Mouse (Mus musculus) Patski (cell line): ENCODE measurements around the gene Apaf1. TPM values are rescaled to one million over a fixed set of nuclear protein-coding genes. Genes with fewer than 3 reads are reported as not detected.
A peak's percentile ranks its signal among the peaks of the same experiment; 100 is the strongest.

Experiments
- ATAC-seq: fragments of 100-300 bp; one replicate; pipeline ENCODE4 v1.8.0; 2021
- CTCF ChIA-PET: fragments of 350-600 bp; sonication (Branson Sonifier 250); formaldehyde crosslinking; loops from one replicate; lab custom pipeline; 2022; ENCODE audit warnings: inconsistent platforms; lab: Charles Lee
- POLR2A ChIA-PET: fragments of 350-600 bp; sonication (Branson Sonifier 250); formaldehyde crosslinking; loops from one replicate; lab custom pipeline; 2022; ENCODE audit warnings: antibody characterized with exemption, inconsistent platforms; lab: Charles Lee
- DNase-seq: peaks from one replicate; pipeline ENCODE4 v3.0.0-alpha.2; 2011; ENCODE audit warnings: low read depth, low spot score
- H3K27me3 ChIP-seq: fragments of 371-371 bp; one replicate; pipeline ENCODE4 v1.5.1; 2021
- CTCF ChIP-seq: fragments of 100-300 bp; IDR thresholded peaks from one replicate; pipeline ENCODE4 v1.5.1; 2021
- in situ Hi-C: fragments of 300-500 bp; cut with MboI; formaldehyde crosslinking; loops from 3 replicates; pipeline ENCODE4 v1.11.1; 2018; ENCODE audit warnings: low pct_unique_long_range_greater_than_20kb, mixed read lengths
- polyA plus RNA-seq: library from polyadenylated mRNA; unstranded; gene quantifications from one replicate; pipeline ENCODE4 v1.2.3, GENCODE M21; 2021

Gene Apaf1
- polyA plus RNA-seq, 1 experiment from 2014 or later: 11.2 TPM

DNA sequence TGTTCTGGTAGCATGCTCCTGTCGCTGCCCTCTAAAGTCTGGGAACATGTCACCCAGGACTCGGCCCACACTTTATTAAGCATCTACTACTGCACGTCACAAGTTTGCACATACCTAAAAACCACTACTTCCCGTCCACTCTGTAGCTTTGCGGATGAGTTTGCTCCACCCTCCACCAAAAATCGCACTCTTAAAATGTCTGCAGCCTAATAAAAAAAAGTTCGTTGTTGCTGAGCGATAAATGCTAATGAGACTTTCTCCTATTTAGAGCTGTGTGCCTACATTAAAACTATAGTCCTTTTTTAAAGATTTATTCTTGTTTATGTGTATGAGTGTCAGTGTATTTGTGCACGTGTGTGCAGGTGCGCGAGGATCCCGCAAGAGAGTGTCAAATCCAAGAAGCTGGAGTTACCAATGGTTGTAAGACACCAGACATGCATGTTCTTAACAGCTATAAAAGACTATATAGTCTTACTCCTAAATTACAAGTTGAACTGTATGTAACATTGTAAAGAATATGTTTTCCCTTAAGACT, 890 bp upstream of the Apaf1 start:
- ATAC-seq: peak; percentile 44
- in situ Hi-C loops: loop anchor here (5.0 kb wide), 1 partner anchor 59 kb away; no protein-coding TSS in a partner anchor
- no peak for DNase-seq
- H3K27me3 ChIP-seq: no peaks in the 10 kb centered on the region
- POLR2A ChIA-PET: interaction anchor here (0.6 to 0.7 kb wide), 2 partner anchors 40 to 79 kb away, joined by 3 to 4 read pairs; no protein-coding TSS in a partner anchor
- CTCF ChIA-PET: interaction anchor here (0.9 to 1.2 kb wide), 4 partner anchors 11 to 83 kb away, joined by 3 to 4 read pairs (median 3); no protein-coding TSS in a partner anchor
- no peak for TF ChIP-seq CTCF

DNA sequence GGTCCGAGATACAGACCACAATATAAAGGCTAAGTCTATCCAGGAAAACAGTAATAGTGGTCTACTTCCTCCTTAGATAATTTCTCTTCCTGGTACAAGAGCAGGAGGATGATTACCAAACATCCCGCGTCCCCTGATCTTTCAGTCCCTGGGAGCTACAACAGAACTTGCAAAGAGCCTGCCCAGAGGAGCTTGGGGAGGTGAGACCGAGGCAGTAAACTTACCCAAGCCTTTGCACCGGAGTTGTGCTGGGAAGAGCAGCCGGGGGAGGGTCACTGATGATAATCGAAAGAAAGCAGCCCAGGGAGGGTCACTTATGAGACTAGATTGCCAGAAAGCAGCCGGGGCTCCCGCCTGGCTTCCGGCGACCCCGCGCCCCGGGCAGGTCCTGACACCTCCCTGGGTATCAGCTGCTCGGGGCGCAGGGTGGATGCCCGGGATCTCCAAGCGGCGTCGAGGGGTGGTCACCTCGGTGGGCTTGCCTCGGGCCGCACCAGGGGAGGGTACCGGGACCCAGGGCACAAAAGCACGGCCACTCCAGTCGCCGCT, 537 bp downstream of the Apaf1 start:
- no peak for TF ChIP-seq CTCF
- no peak for DNase-seq
- POLR2A ChIA-PET: interaction anchor here (1.1 to 1.2 kb wide), 2 partner anchors 11 to 72 kb away, joined by 3 read pairs; no protein-coding TSS in a partner anchor
- ATAC-seq: peak; percentile 24
- in situ Hi-C loops: loop anchor here (5.0 kb wide), 1 partner anchor 60 kb away; no protein-coding TSS in a partner anchor
- CTCF ChIA-PET: interaction anchor here (1.1 to 1.5 kb wide), 2 partner anchors 40 to 161 kb away, joined by 3 read pairs; no protein-coding TSS in a partner anchor
- H3K27me3 ChIP-seq: no peaks in the 10 kb centered on the region

DNA sequence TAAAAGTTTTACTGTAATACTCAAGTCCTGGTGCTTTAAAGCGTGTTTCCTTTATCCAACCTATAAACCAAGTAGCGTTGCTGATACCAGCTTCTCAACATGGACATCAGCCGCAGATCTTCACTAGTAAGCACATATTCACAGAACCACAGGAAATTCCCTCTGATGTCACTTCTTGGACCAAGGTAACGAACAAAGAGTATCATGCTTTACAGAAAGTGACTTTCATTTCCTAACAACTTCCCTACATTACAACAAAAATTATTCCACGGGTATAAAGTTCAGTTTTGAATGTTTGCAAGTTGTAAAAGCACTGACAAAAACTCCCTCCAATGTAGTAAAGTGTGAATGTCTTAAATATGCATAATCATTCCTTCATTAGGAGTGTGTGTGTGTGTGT, 2.0 kb downstream of the Apaf1 start:
- DNase-seq (no peak), ATAC-seq (no peak)
- CTCF ChIA-PET: no interaction called here
- in situ Hi-C loops: loop anchor here (5.0 kb wide), 1 partner anchor 62 kb away; no protein-coding TSS in a partner anchor
- POLR2A ChIA-PET: no interaction called here
- TF ChIP-seq CTCF: no peak
- no peaks in the 10 kb centered on the region for H3K27me3 ChIP-seq

DNA sequence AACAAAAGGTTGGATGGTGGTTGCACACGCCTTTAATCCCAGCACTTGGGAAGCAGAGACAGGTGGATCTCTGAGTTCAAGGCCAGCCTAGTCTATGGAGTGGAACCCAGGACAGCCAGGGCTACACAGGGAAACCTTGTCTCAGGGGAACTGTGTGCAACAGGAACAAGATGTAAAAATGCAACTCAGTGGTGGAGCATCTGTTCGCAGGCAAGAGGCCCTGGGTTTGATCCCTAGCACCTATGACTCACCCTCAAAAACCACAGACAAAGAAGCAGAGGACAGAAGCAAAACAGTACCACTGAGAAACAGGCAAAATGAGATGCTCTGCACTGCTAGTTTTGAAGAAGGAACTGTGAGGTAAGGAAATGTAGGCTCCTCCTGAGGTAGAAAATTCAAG, 5.9 kb downstream of the Apaf1 start:
- H3K27me3 ChIP-seq: no peaks in the 10 kb centered on the region
- ChIA-PET POLR2A (no interaction called here), CTCF (no interaction called here)
- TF ChIP-seq CTCF: no peak
- in situ Hi-C loops: loop anchor here (5.0 kb wide), 1 partner anchor 166 kb away; no protein-coding TSS in a partner anchor
- no peak for ATAC-seq
- no peak for DNase-seq

DNA sequence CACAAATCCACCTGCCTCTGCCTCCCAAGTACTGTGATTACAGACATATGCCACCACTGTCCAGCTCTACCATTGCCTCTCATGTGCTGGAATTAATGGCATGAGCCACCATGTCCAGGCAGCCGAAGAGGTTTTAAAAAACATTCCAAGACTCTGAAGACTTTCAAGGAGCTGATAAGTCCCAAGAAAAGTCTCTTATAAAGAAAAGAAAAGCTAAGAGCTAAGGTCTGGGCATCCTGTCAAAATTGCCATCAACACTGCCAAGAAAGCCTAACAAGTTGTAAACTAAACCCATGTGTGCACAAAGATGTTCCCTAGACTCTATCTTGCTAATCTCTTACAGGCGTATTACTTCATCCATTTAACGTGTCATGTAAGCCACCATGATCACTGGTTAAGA, 9.2 kb downstream of the Apaf1 start:
- ChIA-PET POLR2A (no interaction called here), CTCF (interaction anchor here (1.0 to 2.4 kb wide), 5 partner anchors 11 to 68 kb away, joined by 3 to 6 read pairs (median 4); no protein-coding TSS in a partner anchor)
- in situ Hi-C loops: no loop called here

DNA sequence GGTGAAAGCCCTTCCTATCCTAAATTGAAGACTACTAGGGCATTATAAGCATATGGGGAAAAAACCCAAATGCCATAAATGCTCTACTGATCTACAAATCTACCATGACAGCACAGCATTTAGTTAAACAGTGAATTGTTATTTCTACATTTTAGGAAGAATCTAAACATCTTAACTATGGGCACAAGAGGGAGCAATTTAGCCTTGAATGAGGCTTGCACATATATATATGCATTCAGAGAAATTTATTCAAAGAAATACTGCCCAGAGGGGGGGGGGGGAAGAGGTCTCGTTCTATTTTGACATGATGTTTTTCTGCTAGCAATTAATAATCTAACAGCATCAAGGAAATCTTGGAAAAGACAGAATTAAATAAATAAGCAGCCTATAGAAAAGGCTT, 10.8 kb downstream of the Apaf1 start:
- peak; percentile 8 for TF ChIP-seq CTCF
- CTCF ChIA-PET: interaction anchor here (0.8 to 2.4 kb wide), 7 partner anchors 11 to 199 kb away, joined by 3 to 6 read pairs (median 4); no protein-coding TSS in a partner anchor
- DNase-seq: no peak

More for the DNA sequence above, 9.2 kb downstream of the Apaf1 start:
- no peak for TF ChIP-seq CTCF
- ATAC-seq (no peak), DNase-seq (no peak)
- no peaks in the 10 kb centered on the region for H3K27me3 ChIP-seq

DNA sequence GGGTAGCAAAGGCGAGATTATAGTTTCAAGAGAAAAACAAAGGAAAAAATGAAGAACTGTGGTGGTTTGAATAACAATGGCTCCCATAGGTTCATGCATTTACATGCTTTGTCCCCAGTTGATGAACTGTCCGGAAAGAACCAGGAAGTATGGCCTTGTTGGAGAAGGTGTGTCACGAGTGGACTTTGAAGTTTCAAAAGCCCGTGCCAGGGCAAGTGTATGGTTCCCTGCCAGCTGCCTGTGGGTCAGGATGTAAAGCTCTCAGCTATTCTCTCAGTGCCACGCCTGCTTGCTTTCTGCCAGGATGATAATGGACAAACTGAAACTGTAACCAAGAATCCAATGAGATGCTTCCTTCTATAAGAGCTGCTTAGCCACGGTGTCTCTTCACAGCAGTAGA, 20.2 kb downstream of the Apaf1 start:
- in situ Hi-C loops: no loop called here
- no peak for DNase-seq
- H3K27me3 ChIP-seq: no peaks in the 10 kb centered on the region
- ATAC-seq: no peak
- no peak for TF ChIP-seq CTCF
- CTCF ChIA-PET: interaction anchor here (0.8 to 1.4 kb wide), 2 partner anchors 14 to 21 kb away, joined by 3 read pairs; partner anchors contain the start of genes Apaf1 and Ikbip
- POLR2A ChIA-PET: no interaction called here

More for the DNA sequence above, 10.8 kb downstream of the Apaf1 start:
- no peak for ATAC-seq
- no peaks in the 10 kb centered on the region for H3K27me3 ChIP-seq
- POLR2A ChIA-PET: interaction anchor here (0.8 kb wide), 1 partner anchor 66 kb away, joined by 4 read pairs; no protein-coding TSS in a partner anchor
- in situ Hi-C loops: no loop called here

DNA sequence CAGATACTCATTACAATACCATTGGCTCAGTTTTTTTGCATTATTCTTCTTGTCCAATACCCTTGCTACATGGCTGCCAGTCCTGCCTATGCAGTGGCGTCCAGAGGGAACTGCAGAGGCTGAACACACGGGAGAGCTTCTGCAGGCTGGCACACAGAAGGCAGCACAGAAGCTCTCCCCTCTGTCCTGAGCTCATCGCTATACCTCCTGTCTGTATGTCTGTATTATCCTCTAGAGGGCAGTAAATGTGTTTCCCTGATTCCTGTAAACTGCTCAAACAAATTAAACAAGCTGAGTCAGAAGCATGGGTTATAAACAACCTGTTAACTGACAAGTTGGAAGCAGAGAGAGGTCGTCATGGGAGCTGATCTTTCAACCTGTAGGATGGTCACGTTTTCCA, 21.8 kb downstream of the Apaf1 start:
- POLR2A ChIA-PET: no interaction called here
- peak; percentile 54 for TF ChIP-seq CTCF
- in situ Hi-C loops: no loop called here
- ATAC-seq: peak; percentile 39
- CTCF ChIA-PET: interaction anchor here (0.6 to 1.5 kb wide), 11 partner anchors 8 to 107 kb away, joined by 3 to 9 read pairs (median 3); no protein-coding TSS in a partner anchor
- H3K27me3 ChIP-seq: no peaks in the 10 kb centered on the region
- no peak for DNase-seq

DNA sequence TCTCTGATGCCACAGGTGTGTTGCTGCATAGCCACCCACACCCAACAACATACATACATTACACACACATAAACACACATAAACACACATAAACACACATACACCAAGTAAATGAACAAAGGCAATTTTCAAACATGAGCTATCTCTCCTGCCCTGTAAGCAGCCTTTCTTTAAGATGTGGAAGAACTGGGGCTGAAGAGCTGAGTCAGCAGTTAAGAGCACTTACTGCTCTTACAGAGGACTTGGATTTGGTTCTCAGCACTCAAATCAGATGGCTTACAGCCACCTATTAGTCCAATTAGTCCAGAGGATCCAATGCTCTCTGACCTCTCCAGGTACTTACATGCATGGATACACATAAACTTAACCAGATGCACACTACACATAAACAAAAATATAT, 29.8 kb downstream of the Apaf1 start:
- DNase-seq (no peak), ATAC-seq (no peak)
- ChIA-PET POLR2A (no interaction called here), CTCF (interaction anchor here (2.8 kb wide), 1 partner anchor 15 kb away, joined by 8 read pairs; no protein-coding TSS in a partner anchor)
- no peaks in the 10 kb centered on the region for H3K27me3 ChIP-seq
- TF ChIP-seq CTCF: no peak
- in situ Hi-C loops: no loop called here

DNA sequence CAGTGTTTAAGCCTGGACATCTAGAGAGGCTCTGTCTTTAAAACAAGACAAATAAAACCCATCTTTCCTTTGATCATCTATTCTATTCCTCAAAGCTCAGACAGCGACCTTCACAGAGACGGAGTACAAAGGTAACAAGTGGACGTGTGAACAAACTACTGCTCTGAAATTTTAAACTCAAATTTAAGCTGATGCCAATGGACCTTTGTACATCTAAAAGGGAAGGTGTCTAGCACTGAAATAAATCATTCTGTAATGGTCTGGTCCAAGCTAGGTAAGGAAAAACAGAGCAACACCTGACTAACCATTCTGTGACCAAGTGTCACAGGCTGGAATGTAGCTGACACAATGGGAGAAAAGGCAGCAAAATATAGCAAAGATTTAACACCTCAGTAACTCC, 31.4 kb downstream of the Apaf1 start:
- no peak for ATAC-seq
- no peaks in the 10 kb centered on the region for H3K27me3 ChIP-seq
- in situ Hi-C loops: no loop called here
- ChIA-PET CTCF (interaction anchor here (1.3 to 2.8 kb wide), 2 partner anchors 10 to 14 kb away, joined by 8 to 9 read pairs; no protein-coding TSS in a partner anchor), POLR2A (interaction anchor here (0.6 kb wide), 1 partner anchor 96 kb away, joined by 7 read pairs; no protein-coding TSS in a partner anchor)
- no peak for TF ChIP-seq CTCF
- no peak for DNase-seq
